Mouse (Mus musculus): ENCODE data around the gene Rps8.

Rps8 gene

DNA sequence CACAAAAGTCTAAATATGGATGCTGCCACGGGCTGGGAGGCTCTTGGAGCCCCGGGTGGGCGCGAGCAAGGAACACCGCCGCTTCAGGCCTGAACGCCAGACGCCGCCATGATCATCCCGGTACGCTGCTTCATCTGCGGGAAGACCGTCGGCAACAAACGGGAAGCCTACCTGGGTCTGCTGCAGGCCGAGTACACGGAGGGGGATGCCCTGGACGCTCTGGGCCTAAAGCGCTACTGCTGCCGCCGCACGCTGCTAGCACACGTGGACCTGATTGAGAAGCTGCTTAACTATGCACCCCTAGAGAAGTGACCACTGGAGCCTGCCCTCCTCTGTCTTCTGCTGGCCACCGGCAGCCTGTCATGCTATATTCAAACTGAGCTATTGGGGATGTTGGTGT, 7.2 kb downstream of the Rps8 start:
- DNase-seq (ENCODE audit: low read depth, low spot score) = no peak

DNA sequence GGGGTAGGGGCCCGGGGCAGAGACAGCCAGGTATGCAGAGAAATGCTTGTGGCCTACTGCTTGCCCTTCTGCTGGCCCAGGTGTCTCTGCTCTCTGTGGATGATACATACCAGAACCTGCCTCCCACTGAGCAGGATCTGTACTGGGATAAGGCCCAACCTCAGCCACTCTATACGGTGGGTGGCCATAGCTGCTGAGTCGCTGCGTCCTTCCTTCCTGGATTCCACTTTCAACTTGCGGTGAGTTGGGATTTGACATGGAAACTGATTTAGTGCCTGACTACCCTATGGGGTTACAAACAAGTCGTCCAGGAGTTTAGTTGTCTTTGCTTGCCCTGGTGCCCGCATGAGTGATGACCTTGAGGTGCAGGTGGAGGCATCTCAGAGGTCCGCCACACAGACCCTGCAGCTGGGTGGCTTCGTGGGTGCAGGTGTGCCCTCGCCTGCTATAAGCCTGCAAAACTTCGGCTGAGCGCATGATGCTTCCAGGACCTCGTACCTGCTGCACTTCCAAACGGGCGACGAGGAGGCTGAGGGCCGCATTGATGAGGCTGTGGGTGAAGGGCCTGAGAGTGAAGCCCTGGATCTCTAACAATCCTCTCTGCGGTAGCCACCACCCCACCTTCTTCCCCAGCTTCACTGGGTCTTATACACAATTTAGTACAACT, 7.9 kb downstream of the Rps8 start:
- no peak for DNase-seq (ENCODE audit: low read depth, low spot score)

DNA sequence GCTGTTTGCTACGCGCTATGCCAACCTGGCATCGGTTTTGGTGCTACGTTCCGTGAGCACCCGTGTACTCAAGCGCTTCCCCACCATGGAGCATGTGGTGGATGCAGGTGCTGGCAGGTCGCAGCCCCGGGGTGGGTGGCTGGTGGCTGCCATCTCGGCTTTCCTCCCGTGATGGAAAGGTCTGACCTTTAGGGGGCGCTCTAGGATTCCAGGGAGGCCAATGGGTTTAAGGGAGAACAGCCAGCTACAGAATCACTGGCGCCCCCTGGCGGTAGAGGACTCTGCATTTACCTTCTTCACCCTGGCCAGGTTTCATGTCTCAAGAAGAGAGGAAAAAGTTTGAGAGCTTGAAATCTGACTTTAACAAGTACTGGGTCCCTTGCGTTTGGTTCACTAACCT, 9.9 kb downstream of the Rps8 start:
- DNase-seq (ENCODE audit: low read depth, low spot score) = peak; percentile 96

DNA sequence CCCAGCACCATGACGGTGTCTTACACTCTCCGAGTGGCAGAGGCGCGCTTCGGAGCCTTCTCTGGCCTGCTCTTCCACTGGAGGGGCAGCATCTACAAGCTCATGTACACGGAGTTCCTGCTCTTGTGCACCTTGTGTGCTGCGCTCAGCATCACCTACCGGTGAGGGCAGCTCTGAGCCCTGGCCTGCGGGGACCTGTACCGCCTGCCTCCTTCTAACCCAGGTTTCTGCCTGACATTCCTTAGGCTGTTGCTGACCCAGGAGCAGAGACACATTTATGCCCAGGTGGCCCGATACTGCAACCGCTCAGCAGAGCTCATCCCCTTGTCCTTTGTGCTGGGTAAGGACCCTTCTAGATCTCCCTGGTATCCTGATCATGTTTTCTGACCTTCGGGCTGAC, 10.8 kb downstream of the Rps8 start:
- no peak for DNase-seq (ENCODE audit: low read depth, low spot score)

DNA sequence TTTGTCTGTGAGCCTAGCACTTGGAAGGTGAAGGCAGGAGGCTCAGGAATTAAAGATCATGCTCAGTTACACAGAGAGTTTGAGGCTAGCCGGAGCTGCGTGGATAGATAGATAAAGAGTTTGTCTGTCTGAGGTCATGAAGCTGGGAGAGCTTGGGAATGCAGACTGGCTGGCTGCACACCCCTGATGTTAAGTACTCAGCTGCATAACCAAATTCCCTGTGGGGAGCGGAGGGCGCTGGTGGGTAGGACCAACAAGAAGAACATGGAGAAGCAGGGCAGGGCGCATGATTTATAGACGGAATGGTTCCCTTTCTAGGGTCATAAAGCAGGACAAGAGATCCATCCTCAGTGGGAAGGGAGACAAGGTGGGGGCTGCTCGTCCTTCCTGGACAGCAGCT, 13.0 kb downstream of the Rps8 start:
- no peak for DNase-seq (ENCODE audit: low read depth, low spot score)

DNA sequence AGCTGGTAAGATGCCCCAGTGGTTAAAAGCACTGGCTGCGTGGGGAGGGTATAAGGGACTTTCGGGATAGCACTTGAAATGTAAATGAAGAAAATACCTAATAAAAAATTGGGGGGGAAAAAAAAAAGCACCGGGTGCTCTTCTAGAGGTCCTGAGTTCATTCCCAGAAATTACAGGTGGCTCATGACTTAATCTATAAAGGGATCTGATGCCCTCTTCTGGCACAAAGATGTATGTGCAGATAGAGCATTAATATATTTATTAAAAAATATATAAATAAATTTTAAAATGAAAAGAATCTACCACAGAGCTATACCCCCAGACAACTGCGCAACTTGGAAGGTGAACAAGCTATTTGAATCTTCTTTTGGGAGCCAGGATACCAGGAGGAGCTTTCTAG, 15.4 kb downstream of the Rps8 start:
- DNase-seq (ENCODE audit: low read depth, low spot score) = no peak

- peak; percentile 91 for DNase-seq (ENCODE audit: low read depth, low spot score)
These were observed 16.8 kb downstream of the Rps8 start for GRCm38 (mm10) chr4:117139217-117139612.

DNA sequence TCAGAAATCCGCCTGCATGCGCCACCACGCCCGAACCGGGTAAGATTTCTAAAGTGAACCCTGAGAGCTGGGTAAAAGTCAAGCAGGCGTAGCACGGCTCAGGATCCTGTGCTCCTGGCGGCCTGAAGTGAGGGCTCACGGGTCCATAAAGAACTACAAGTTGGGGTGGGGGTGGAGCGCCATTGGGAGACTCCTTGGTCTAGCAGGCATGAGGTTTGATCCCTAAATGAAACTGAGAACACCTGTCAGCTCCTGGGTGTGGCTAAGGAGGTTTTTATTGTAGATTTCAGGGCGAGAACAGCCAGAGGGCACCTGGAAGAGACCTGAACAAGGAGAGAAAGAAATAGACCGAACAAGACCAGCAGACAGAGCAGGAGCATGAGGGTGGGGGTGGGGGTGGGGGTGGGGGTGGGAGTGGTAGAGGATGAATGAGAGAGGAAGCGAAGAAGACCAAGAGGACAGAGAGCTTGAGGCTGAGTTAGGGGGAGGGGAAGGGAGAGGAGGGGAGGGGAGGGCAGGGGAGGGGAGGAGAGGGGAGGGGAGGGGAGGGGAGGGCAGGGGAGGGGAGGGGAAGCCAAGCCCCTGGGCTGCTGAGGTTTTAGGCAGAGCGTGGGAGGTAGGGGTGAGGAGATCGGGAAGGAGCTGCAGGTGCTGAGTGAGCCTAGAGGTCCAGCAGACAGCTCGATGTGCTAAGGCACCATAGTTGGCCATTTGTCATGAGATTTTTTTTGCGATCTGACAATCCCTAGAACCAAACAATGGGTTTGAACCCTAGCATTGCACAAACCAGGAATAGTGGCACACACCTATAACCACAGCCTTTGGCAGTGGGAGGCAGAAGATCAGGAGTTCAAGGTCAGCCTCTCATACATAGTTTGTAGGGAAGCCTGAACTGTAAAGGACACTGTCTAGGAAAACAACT, 17.5 kb downstream of the Rps8 start:
- DNase-seq (ENCODE audit: low read depth, low spot score) = peak; percentile 92

DNA sequence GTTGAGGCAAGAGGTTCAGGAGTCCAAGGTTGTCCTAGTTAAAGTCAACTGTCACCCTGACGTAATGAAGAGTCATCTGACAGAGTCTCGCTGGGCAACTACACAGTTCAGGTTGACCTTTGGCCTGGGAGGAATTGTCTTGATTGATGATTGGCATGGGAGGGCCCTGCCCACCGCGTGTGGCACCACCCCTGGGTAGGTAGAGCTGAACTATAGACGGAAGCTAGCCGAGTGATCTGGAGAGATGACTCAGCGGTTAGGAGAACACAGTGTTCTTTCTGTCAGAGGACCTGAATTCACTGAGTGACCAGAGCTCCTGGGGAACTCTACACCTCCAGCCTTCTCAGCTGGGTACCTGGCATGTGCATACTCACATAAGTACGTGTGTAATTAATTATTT, 20.0 kb downstream of the Rps8 start:
- peak; percentile 77 for DNase-seq (ENCODE audit: low read depth, low spot score)

DNA sequence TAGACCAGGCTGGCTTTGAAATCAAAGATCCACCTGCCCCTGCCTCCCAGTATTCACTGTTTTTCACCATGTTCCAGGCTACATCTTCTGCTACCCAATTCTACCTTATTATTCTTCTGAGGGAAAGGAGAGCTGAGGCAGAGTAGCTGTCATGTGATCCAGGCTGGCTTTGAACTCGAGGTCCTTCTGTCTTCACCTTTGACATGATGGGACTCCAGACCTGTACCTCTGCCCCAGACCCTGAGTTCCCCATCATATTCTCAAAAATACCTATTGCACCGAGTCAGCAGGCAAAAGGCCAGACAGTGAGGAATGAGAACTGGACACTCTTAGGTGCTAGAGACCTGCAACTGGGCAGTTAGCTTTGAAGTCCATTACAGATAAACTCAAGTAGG, 21.4 kb downstream of the Rps8 start:
- DNase-seq (ENCODE audit: low read depth, low spot score) = no peak

- peak; percentile 98 for DNase-seq (ENCODE audit: low read depth, low spot score)
These were observed 22.0 kb downstream of the Rps8 start, which contains the start of gene Plk3 for GRCm38 (mm10) chr4:117133817-117134600. Plk3 (minus strand) TSS chr4:117133963.

GRCm38 (mm10) chr4:117133366-117133796, 22.7 kb downstream of the Rps8 start:
- no peak for DNase-seq (ENCODE audit: low read depth, low spot score)

- no peak for DNase-seq (ENCODE audit: low read depth, low spot score)
These were observed 23.3 kb downstream of the Rps8 start for GRCm38 (mm10) chr4:117132794-117133143.

DNA sequence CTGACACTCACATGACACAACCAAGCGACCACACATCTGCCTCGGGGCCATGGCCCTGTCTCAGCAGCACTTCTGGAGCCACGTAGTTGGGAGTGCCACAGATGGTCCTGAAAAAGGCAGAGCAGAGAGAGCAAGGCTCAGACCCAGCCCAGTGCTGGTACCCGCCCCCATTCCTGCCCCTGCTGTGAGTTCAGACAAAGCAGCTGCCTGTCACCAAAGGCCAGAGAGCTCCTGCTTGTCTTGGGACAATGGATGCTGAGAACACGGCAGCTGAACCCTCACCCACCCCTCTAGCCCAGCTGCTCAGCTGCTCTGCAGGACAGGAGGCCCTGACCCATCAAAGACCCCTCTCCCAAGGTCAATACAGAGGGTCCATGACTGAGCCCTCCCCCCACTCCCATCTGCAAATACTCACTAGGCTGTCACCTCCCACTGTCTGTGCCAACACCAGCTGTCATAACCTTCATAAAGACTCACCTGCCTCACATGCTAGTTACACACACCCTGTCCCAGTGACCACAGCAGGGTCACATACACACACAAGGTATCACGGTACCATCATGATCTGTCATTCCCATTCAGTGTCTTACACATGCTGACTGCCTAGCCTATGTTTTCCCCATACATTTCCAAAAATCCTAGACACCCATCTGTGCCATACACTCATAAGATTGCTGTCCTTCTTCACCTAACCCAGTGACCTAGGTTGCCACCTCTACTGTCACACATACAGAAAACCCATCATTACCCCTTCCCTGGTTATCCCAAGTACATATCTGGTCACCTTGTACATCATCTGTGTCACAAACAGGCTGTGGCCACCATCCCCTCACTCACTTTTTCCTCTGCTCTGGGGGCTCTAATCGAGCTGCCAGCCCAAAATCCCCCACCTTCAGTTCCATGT, 23.9 kb downstream of the Rps8 start:
- peak; percentile 93 for DNase-seq (ENCODE audit: low read depth, low spot score)

DNA sequence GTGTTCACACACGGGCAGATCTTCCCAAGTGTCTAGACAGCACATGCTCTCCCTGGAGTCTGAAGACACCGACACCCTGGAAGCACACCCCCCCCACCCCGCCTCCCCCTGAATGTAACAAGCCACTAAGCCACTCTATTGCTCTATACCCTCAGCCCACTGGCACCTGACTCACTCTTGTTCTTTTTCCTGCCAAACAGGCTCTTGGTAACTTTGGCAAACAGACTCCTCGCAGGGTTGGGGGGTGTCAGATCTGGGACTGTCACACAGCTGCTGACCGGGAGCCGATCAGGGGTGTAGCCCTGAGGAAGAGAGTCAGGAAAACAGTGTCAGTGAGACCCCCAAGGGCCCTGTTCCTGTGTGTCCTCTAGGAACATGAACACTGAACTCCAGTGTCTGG, 24.8 kb downstream of the Rps8 start:
- DNase-seq (ENCODE audit: low read depth, low spot score) = no peak

- DNase-seq (ENCODE audit: low read depth, low spot score) = no peak
These were observed 25.3 kb downstream of the Rps8 start for GRCm38 (mm10) chr4:117130790-117131189.

GRCm38 (mm10) chr4:117127991-117128686, 27.9 kb downstream of the Rps8 start:
- DNase-seq (ENCODE audit: low read depth, low spot score) = no peak

GRCm38 (mm10) chr4:117126675-117127290, 29.3 kb downstream of the Rps8 start, which contains the start of gene Tctex1d4:
Tctex1d4 (plus strand) TSS chr4:117126794.
- DNase-seq (ENCODE audit: low read depth, low spot score) = no peak

DNA sequence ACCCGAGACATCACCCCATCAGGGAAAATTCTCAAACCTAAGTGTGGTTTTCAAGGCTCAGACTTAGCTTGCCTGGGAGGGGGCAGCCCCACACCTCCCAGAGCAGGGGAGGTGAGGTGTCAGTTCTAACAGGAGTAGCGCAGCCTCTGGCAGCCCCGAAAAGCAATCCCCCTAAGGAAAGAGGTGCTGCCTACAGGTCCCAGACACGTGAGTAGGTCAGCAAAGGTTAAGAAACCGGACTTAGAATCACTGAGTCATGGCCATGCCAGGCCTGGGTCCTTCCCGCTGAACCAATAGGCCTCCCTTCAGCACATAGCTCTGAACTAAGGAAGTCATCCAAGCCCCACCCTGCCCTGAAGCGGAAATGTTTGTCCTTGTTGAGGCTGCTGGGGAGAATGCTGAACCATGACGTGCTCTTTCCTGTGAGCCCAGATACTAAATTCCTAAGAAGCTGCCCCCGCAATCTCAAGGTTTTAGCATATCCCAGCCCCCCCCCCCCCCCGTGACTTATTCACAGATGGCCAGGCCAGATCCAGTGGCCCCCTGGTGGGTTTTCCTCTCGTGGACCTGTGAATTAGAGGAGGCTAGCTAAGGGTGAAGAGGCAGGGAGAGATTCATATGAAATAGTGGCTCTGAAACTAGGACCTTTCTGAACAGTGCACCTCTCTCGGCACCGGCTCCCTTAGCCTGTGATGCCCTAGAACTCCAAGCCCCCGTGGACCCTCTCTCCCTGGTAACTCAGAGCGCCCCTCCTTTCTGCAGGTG, 30.0 kb downstream of the Rps8 start:
- peak; percentile 96 for DNase-seq (ENCODE audit: low read depth, low spot score)
